Mouse (Mus musculus): ENCODE data around the gene Immp2l.

GRCm38 (mm10) chr12:40978719-40979500, 45.0 kb upstream of the Immp2l start:
- TF ChIP-seq GATA1 (IDR thresholded peaks at IDR 0.05; ENCODE audit: borderline replicate concordance, low read length) = no peak
- TF ChIP-seq CTCF (IDR thresholded peaks at IDR 0.05; ENCODE audit: low read depth, low read length) = no peak
- no peak for TF ChIP-seq TAL1 (conservative IDR thresholded peaks at IDR 0.05; ENCODE audit: low read depth, low read length)
- TF ChIP-seq GATA2 (IDR thresholded peaks at IDR 0.05; ENCODE audit: borderline replicate concordance, low read depth, low read length) = no peak
- no peak for TF ChIP-seq POLR2AphosphoS5 (IDR thresholded peaks at IDR 0.05; ENCODE audit: insufficient replicate concordance, low read depth, low read length)
